Mouse (Mus musculus) lung, adult 2 months (tissue): ENCODE results near the gene Rftn1.

ENCODE experiments used
- CTCF ChIP-seq: fragments of 200-500 bp; IDR thresholded peaks from 2 replicates; pipeline ENCODE4 v1.5.1; 2011; ENCODE audit warnings: mild to moderate bottlenecking, low read length, control low read depth; ENCODE audit not compliant: insufficient read depth
- POLR2A ChIP-seq: fragments of 200-500 bp; IDR thresholded peaks from 2 replicates; pipeline ENCODE4 v1.6.1; 2011; ENCODE audit warnings: low read depth, mild to moderate bottlenecking, control low read depth, low read length, borderline replicate concordance; ENCODE audit errors: extremely low read depth

DNA sequence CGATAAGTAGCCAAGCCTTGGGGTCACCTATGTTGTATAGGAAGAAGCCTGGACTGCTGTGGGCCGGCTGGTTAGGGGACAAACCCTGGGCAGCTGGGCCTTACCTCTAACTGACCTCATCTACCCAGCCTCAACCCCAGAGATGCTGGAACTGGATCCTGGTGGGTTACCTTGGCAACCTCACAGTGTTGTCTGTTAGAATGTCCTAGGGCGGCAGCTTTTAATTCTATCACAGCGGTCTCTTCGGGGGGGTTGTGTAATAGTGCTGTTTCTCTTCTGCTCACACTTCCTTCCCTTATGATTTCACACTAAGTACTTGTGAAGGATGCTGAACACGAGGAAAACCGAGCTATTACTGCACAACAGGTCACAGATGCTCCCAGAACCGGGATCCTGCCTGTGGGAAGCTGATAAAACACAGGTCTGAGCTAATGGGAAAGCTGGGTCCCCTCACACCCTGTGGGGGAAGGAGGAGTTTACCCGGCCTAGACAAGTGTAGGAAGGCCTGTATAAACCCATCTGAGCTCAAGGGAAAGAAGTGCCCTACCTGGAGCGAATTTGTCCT, 2.0 kb upstream of the Rftn1 start:
- TF ChIP-seq POLR2A (no peak), CTCF (no peak)
